7 mouse cellular contexts compared by ENCODE assay signal in the genomic region with DNA sequence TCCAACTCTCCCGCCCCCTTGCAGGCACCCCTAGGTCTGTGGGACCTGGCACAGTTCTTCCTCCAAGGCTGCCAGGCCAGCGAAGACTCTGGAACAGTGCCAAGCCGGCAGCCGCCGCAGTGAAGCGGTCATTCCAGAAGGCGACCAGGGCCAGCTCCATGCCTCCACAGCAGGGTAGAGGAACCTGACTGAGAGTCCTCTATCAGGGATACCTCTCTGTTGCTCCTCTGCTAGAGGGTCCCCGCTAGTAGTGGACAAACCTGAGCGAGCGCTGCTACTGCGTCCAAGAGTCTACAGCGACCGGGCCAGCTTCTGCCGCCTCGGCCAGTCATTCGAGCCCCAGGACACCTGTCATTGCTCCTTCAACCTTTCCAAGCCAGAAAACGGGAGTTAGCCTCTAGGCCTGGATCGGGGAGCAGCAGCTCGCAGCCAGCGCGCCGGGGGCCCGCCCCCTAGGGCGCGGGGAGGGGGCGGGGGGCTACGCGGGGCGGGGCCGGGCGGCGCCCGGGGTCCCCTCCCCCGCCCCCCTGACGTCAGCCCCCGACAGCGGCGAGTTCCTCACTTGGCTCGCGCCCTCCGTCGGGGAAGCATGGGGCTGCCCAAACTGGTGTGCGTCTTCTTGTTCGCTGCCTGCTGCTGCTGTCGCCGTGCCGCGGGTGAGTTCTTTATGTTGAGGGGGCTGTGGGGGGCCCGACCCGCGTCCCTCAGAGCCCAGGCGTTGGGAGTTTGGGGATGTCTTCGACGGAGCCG. TPM values are rescaled to one million over a fixed set of nuclear protein-coding genes. Genes with fewer than 3 reads are reported as not detected.
DNase-seq lines count a peak whose midpoint lies in the region; ATAC-seq and TF ChIP-seq lines count a peak whose summit lies in the region.

Gene Mcam (plus strand): TSS at position 369 of the 750 bp plus-strand sequence.

- peaks cover 46% of the 10 kb centered on the region for H3K4me1 ChIP-seq in G1E (ENCODE audit: insufficient read depth, low read depth, low read length)
- H3K4me1 ChIP-seq in embryonic facial prominence, embryonic 13.5 days: peaks cover 55% of the 10 kb centered on the region
- peaks cover 39 to 64% of the 10 kb centered on the region in 2 experiments for H3K4me1 ChIP-seq in heart, embryonic 14.5 days (ENCODE audit: control insufficient read depth in 2 of 2, insufficient read depth in 2 of 2, low read length in 2 of 2)
- peaks cover 72% of the 10 kb centered on the region for H3K4me1 ChIP-seq in lung, embryonic 15.5 days

- no peak for ATAC-seq in G1E (ENCODE audit: extremely low read depth, insufficient number of reproducible peaks, low FRiP score, poor library complexity, severe bottlenecking)
- peak; percentile 29; the same call in 1 of the 2 replicates for ATAC-seq in embryonic facial prominence, embryonic 13.5 days (ENCODE audit: insufficient number of reproducible peaks, insufficient read depth, low FRiP score, low TSS enrichment, low read depth)
- peak; percentile 43 for ATAC-seq in heart, embryonic 14.5 days (ENCODE audit: insufficient number of reproducible peaks, insufficient read depth, low FRiP score, low read depth)
- ATAC-seq in lung, embryonic 15.5 days (ENCODE audit: borderline replicate concordance, extremely low read depth, low FRiP score, low TSS enrichment): peak; percentile 12

- DNase-seq in G1E (ENCODE audit: low spot score): no peak
- peak; percentile 86 for DNase-seq in adrenal gland, postnatal 14 days
- peak; percentile 88 for DNase-seq in kidney, postnatal 10 days
- peak; percentile 70 for DNase-seq in skeletal muscle tissue, adult 2 months (ENCODE audit: low read depth, low spot score)

- TF ChIP-seq CTCF in G1E (IDR thresholded peaks at IDR 0.05; ENCODE audit: low read depth, low read length): no peak

- H3K27me3 ChIP-seq in G1E (ENCODE audit: insufficient read depth, low read length): peaks cover 82% of the 10 kb centered on the region
- H3K27me3 ChIP-seq in embryonic facial prominence, embryonic 13.5 days: peaks cover 43% of the 10 kb centered on the region
- no peaks in the 10 kb centered on the region for H3K27me3 ChIP-seq in heart, embryonic 14.5 days (ENCODE audit: control insufficient read depth, insufficient read depth, low read length)
- peaks cover 16% of the 10 kb centered on the region; the same call in 1 of the 2 replicates for H3K27me3 ChIP-seq in lung, embryonic 15.5 days

- H3K9me3 ChIP-seq in G1E (replicated peaks): no peaks in the 10 kb centered on the region
- no peaks in the 10 kb centered on the region for H3K9me3 ChIP-seq in embryonic facial prominence, embryonic 13.5 days
- H3K9me3 ChIP-seq in heart, embryonic 14.5 days (ENCODE audit: control insufficient read depth, low read length): no peaks in the 10 kb centered on the region
- no peaks in the 10 kb centered on the region for H3K9me3 ChIP-seq in lung, embryonic 15.5 days

- H3K27ac ChIP-seq in embryonic facial prominence, embryonic 13.5 days: peak within 1 kb of the TSS; percentile 68
- peak within 1 kb of the TSS; percentile 97 to 99 for H3K27ac ChIP-seq in heart, embryonic 14.5 days (replicated peaks in 1 of 2; ENCODE audit: control insufficient read depth in 1 of 2, insufficient read depth in 1 of 2, low read depth in 2 of 2, low read length in 2 of 2)
- H3K27ac ChIP-seq in lung, embryonic 15.5 days: peak within 1 kb of the TSS; percentile 87

- H3K4me3 ChIP-seq in G1E (ENCODE audit: low read depth, low read length): peak within 1 kb of the TSS; percentile 64; the same call in 1 of the 2 replicates
- peak within 1 kb of the TSS; percentile 67 for H3K4me3 ChIP-seq in embryonic facial prominence, embryonic 13.5 days
- H3K4me3 ChIP-seq in heart, embryonic 14.5 days (ENCODE audit: control insufficient read depth in 1 of 2, insufficient read depth in 1 of 2, low read depth in 1 of 2, low read length in 2 of 2): peak within 1 kb of the TSS; percentile 73 to 90
- H3K4me3 ChIP-seq in lung, embryonic 15.5 days: peak within 1 kb of the TSS; percentile 70

- H3K4me2 ChIP-seq in embryonic facial prominence, embryonic 13.5 days: peak within 1 kb of the TSS; percentile 83
- H3K4me2 ChIP-seq in heart, embryonic 14.5 days (ENCODE audit: low read length): peak within 1 kb of the TSS; percentile 88
- H3K4me2 ChIP-seq in lung, embryonic 15.5 days: peak within 1 kb of the TSS; percentile 95

- H3K9ac ChIP-seq in embryonic facial prominence, embryonic 13.5 days: peak within 1 kb of the TSS; percentile 77
- H3K9ac ChIP-seq in heart, embryonic 14.5 days (ENCODE audit: low read length): peak within 1 kb of the TSS; percentile 90
- peak within 1 kb of the TSS; percentile 70 for H3K9ac ChIP-seq in lung, embryonic 15.5 days

- no peaks in the 10 kb centered on the region for H3K36me3 ChIP-seq in G1E (replicated peaks)
- peaks cover 15% of the 10 kb centered on the region for H3K36me3 ChIP-seq in embryonic facial prominence, embryonic 13.5 days
- H3K36me3 ChIP-seq in heart, embryonic 14.5 days (ENCODE audit: control insufficient read depth, insufficient read depth, low read length): peaks cover 32% of the 10 kb centered on the region
- peaks cover 6% of the 10 kb centered on the region; the same call in 1 of the 2 replicates for H3K36me3 ChIP-seq in lung, embryonic 15.5 days

- 1% methylated on average over 38 of the region's 55 CpGs for WGBS in embryonic facial prominence, embryonic 13.5 days
- under 1% methylated on average over 44 of the region's 55 CpGs for WGBS in heart, embryonic 14.5 days
- under 1% methylated on average over 43 of the region's 55 CpGs for WGBS in lung, embryonic 15.5 days

RNA-seq across cellular contexts. Expression of gene Mcam, which starts in this region (rescaled TPM):
- not detected in 2 replicates for total RNA-seq in G1E (2014; fragmentation: Nextera tagmentation)
- total RNA-seq in G1E (2017): 0.06 and 0.16 TPM in 2 replicates
- not detected in 2 replicates for polyA plus RNA-seq in G1E (2012)
- total RNA-seq in adrenal gland, postnatal 14 days (2021): 65.3 and 76.6 TPM in 2 replicates
- 25.6 and 28.9 TPM in 2 replicates for polyA plus RNA-seq in embryonic facial prominence, embryonic 13.5 days (2015; fragmentation: Nextera tagmentation; extraction: Ambion mirVana)
- polyA plus RNA-seq in heart, embryonic 14.5 days (2014; fragmentation: Nextera tagmentation; extraction: Ambion mirVana): 129 and 130 TPM in 2 replicates
- 86.2 and 92.9 TPM in 2 replicates for polyA plus RNA-seq in lung, embryonic 15.5 days (2015; fragmentation: Nextera tagmentation; extraction: Ambion mirVana)

Comparison
In these comparisons a context has a peak if more than half of its experiments do, and no peak if none do; other contexts are left out.
1. RNA of gene Mcam (total RNA-seq): 65.3 to 76.6 TPM in adrenal gland, postnatal 14 days; 0.06 to 0.16 TPM in G1E; every median in the first group is over 10 times any median in the second.
2. RNA of gene Mcam (polyA plus RNA-seq): 129 to 130 TPM in heart, embryonic 14.5 days, 86.2 to 92.9 TPM in lung, embryonic 15.5 days and 25.6 to 28.9 TPM in embryonic facial prominence, embryonic 13.5 days; not detected in G1E; every median in the first group is over 10 times any median in the second.
3. Peak in every context shown above with its lines, with median percentiles within 50 percentile points of each other: H3K4me3 ChIP-seq, H3K27ac ChIP-seq, H3K4me2 ChIP-seq and H3K9ac ChIP-seq.